Comparison of ENCODE assay signal across 7 mouse cellular contexts in genomic region chr16:10411764-10412746, GRCm38 (mm10). TPM values are rescaled to one million over a fixed set of nuclear protein-coding genes. Genes with fewer than 3 reads are reported as not detected.
A peak's percentile ranks its signal among the peaks of the same experiment; 100 is the strongest.
DNase-seq lines count a peak whose midpoint lies in the region; ATAC-seq lines count a peak whose summit lies in the region.

Gene Nubp1 (plus strand): TSS chr16:10411948.

- 3% methylated on average over 56 of the region's 56 CpGs for WGBS in intestine, embryonic 15.5 days
- WGBS in midbrain, embryonic 10.5 days: 3% methylated on average over 56 of the region's 56 CpGs

- no peaks in the 10 kb centered on the region for H3K9me3 ChIP-seq in intestine, embryonic 15.5 days
- H3K9me3 ChIP-seq in midbrain, embryonic 10.5 days (replicated peaks): 0 out of 2 replicates have a peak, but pooled peaks cover 4% of the 10 kb centered on the region

- peak within 1 kb of the TSS; percentile 97 for H3K27ac ChIP-seq in intestine, embryonic 15.5 days
- peak within 1 kb of the TSS; percentile 91 for H3K27ac ChIP-seq in midbrain, embryonic 10.5 days (replicated peaks)

- peak within 1 kb of the TSS; percentile 79 for H3K9ac ChIP-seq in intestine, embryonic 15.5 days

- H3K27me3 ChIP-seq in intestine, embryonic 15.5 days (replicated peaks): no peaks in the 10 kb centered on the region
- no peaks in the 10 kb centered on the region for H3K27me3 ChIP-seq in midbrain, embryonic 10.5 days (ENCODE audit: low read depth, poor library complexity, severe bottlenecking)

- H3K4me2 ChIP-seq in intestine, embryonic 15.5 days (replicated peaks): peak within 1 kb of the TSS; percentile 71

- intact Hi-C loops in gastrocnemius, postnatal 36 days (cut with DNase I): loop anchor here (5.0 kb wide), 1 partner anchor 120 kb away; no protein-coding TSS in a partner anchor
- intact Hi-C loops in left cerebral cortex, postnatal 25 days (cut with DNase I): no loop called here

- H3K4me1 ChIP-seq in intestine, embryonic 15.5 days (replicated peaks): peaks cover 8% of the 10 kb centered on the region; the same call in 1 of the 2 replicates
- peaks cover 15% of the 10 kb centered on the region for H3K4me1 ChIP-seq in midbrain, embryonic 10.5 days

- ATAC-seq in intestine, embryonic 15.5 days: peak; percentile 99

- peak within 1 kb of the TSS; percentile 87 for H3K4me3 ChIP-seq in intestine, embryonic 15.5 days (replicated peaks)
- peak within 1 kb of the TSS; percentile 63 for H3K4me3 ChIP-seq in midbrain, embryonic 10.5 days

- peak; percentile 89 to 90 for DNase-seq in adrenal gland, adult 18-20 months (ENCODE audit: low spot score in 2 of 2)
- DNase-seq in embryo, embryonic 11 days: peak; percentile 98
- DNase-seq in gastrocnemius, postnatal 36 days: peak; percentile 90 to 94
- DNase-seq in left cerebral cortex, postnatal 25 days (ENCODE audit: low spot score in 2 of 2): peak; percentile 94
- peak; percentile 97 for DNase-seq in midbrain, embryonic 10.5 days (ENCODE audit: low spot score)
- peak; percentile 94 for DNase-seq in right cerebral cortex, postnatal 4 days

- peaks cover 21% of the 10 kb centered on the region for H3K36me3 ChIP-seq in intestine, embryonic 15.5 days
- H3K36me3 ChIP-seq in midbrain, embryonic 10.5 days: peaks cover 37% of the 10 kb centered on the region

RNA-seq across cellular contexts. Expression of gene Nubp1, which starts in this region (rescaled TPM):
- 10 to 100 TPM; 22.3 to 26.0 TPM for total RNA-seq in adrenal gland, adult 18-20 months (2021)
- total RNA-seq in gastrocnemius, postnatal 36 days (2021): 1 to 10 TPM; 5.8 to 6.0 TPM
- 55.4 and 56.6 TPM in 2 replicates for polyA plus RNA-seq in intestine, embryonic 15.5 days (2015; fragmentation: Nextera tagmentation; extraction: Ambion mirVana)
- 10 to 100 TPM; 16.4 to 21.1 TPM for total RNA-seq in left cerebral cortex, postnatal 25 days (2021)
- 73.7 and 80.5 TPM in 2 replicates for polyA plus RNA-seq in midbrain, embryonic 10.5 days (2016; fragmentation: Nextera tagmentation; extraction: Ambion mirVana)

Comparison
In these comparisons a context has a peak if more than half of its experiments do, and no peak if none do; other contexts are left out.
1. Peak in every context shown above with its lines: DNase-seq, ATAC-seq, H3K4me3 ChIP-seq and H3K27ac ChIP-seq.